Mouse (Mus musculus) hindbrain, embryonic 16.5 days (tissue): ENCODE data around the gene Kalrn. TPM values are rescaled to one million over a fixed set of nuclear protein-coding genes. Genes with fewer than 3 reads are reported as not detected.

Experiments used
- ATAC-seq: fragments of 200-750 bp; cut with Nextera tagmentation; 2 replicates; pipeline ENCODE4 v1.8.0; 2017; ENCODE audit warnings: moderate TSS enrichment, moderate library complexity
- H3K27ac ChIP-seq: fragments of 300-500 bp; sonication (generic); 2 replicates; pipeline ENCODE4 v1.5.1; 2014; ENCODE audit warnings: low read depth, mild to moderate bottlenecking, control low read depth, low read length, moderate library complexity
- H3K27me3 ChIP-seq: fragments of 300-500 bp; sonication (generic); replicated peaks from 2 replicates; pipeline ENCODE4 v1.6.1; 2014; ENCODE audit warnings: low read length; ENCODE audit not compliant: control insufficient read depth, insufficient read depth
- H3K36me3 ChIP-seq: fragments of 300-500 bp; sonication (generic); 2 replicates; pipeline ENCODE4 v1.6.1; 2014; ENCODE audit warnings: mild to moderate bottlenecking, low read length, moderate library complexity, mixed read lengths; ENCODE audit not compliant: control insufficient read depth, insufficient read depth
- H3K4me1 ChIP-seq: fragments of 300-500 bp; sonication (generic); 2 replicates; pipeline ENCODE4 v1.6.1; 2014; ENCODE audit warnings: low read depth, low read length; ENCODE audit not compliant: control insufficient read depth, insufficient read depth
- H3K4me2 ChIP-seq: fragments of 300-500 bp; sonication (generic); 2 replicates; pipeline ENCODE4 v1.6.1; 2014; ENCODE audit warnings: mild to moderate bottlenecking, low read length, control low read depth, moderate library complexity
- H3K4me3 ChIP-seq: fragments of 300-500 bp; sonication (generic); 2 replicates; pipeline ENCODE4 v1.5.1; 2014; ENCODE audit warnings: mild to moderate bottlenecking, low read length, control low read depth, moderate library complexity
- H3K9ac ChIP-seq: fragments of 300-500 bp; sonication (generic); 2 replicates; pipeline ENCODE4 v1.6.1; 2014; ENCODE audit warnings: low read depth, mild to moderate bottlenecking, control low read depth, low read length, moderate library complexity
- H3K9me3 ChIP-seq: fragments of 300-500 bp; sonication (generic); 2 replicates; pipeline ENCODE4 v1.6.1; 2014; ENCODE audit warnings: mild to moderate bottlenecking, low read length, moderate library complexity; ENCODE audit not compliant: control insufficient read depth
- WGBS: fragments of 180-500 bp; shearing (Covaris S2); extraction: QIAGEN DNeasy Blood & Tissue Kit; methylation state at CpG from one replicate; pipeline ENCODE4 v1.1.7; 2014; 5-methylcytosine and 5-hydroxymethylcytosine counted together
- polyA plus RNA-seq: library from polyadenylated mRNA; unstranded; fragments of >200 nt; fragmentation: Nextera tagmentation; extraction: Ambion mirVana; gene quantifications from 2 replicates; pipeline ENCODE4 v1.2.1, GENCODE M21; 2015

Kalrn gene
- polyA plus RNA-seq, 1 experiment from 2014 or later = 20.9 TPM

DNA sequence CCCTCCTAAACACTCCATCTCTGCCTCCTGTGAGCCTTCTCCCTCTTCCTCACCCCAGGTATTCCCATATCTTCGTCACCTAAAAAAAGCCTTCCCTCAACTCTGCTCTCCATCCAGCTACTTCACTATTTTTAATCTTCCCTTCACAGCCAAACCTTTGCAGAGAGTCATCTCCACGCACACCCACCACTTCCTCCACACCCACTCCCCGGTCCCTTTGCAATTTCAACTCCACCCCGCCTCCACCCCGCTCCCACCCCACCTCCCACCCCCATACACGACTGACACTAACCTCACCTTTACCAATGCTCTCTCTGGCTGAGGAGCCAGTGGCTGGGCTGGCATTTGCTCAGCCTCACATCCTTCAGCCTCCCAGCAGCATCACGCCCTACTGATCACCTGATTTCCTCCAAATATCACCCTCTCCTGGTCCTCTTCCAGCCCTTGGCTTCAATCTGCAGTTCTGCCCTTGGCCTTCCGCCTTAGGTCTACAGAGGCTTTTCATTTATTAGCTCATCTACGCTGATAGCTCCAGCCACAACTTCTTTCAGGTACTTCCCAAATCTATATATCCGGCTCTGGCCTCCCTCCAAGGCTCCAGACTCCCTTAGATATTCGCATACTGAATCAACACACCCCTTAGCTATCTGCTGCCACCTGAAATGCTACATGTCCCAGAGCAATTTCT is 9.6 kb downstream of the Kalrn start:
- Histone ChIP-seq H3K36me3 (no peaks in the 10 kb centered on the region), H3K27ac (no peak overlapping the region), H3K4me1 (peaks cover 14% of the 10 kb centered on the region), H3K27me3 (no peaks in the 10 kb centered on the region), H3K9me3 (no peaks in the 10 kb centered on the region), H3K9ac (no peak overlapping the region), H3K4me2 (no peak overlapping the region), H3K4me3 (no peak overlapping the region)
- WGBS = 73% methylated on average over 11 of the region's 11 CpGs
- ATAC-seq = no peak

DNA sequence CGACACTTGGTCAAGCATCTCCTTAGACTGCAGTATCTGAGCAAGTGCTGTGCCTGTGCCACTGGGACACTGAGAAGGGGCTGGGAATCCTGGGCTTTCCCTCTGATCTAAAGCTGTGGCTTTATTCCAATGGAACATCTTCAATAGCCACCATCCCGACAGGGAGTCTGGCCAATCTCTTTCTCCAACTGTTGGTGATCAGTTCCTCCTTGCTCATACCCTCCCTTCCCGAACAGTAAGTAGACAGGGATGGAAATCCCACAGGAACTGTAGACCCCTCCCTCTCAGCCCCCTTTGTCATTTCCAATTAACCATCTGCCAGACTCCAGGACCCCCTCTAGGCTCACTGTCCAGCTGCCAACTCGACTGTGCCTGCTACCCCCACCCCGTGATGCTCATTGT is 11.6 kb downstream of the Kalrn start:
- Histone ChIP-seq H3K36me3 (no peaks in the 10 kb centered on the region), H3K9ac (no peak overlapping the region), H3K9me3 (no peaks in the 10 kb centered on the region), H3K27me3 (no peaks in the 10 kb centered on the region), H3K4me3 (no peak overlapping the region), H3K4me2 (no peak overlapping the region), H3K4me1 (peaks cover 14% of the 10 kb centered on the region), H3K27ac (no peak overlapping the region)
- WGBS = 11% methylated on average over 5 of the region's 5 CpGs
- ATAC-seq = peak; percentile 69

DNA sequence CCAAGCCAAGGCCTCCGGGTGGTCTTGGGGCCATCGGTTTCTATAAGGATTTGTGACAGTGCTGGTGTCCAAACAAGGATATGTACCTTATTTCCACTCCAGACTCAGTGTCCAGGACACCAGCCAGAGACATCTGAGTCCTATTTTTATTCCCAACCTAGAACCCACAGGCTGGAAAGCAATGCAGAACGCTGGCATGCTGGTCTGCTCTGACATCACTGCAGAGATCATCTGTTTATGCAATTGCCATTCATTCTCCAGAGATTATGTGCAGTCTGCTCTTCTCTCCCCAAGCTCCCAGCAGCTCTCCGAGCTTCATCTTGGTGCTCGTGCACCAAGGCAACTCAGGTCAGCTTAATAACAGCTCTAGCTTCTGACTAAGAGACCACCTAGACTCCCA is 12.5 kb downstream of the Kalrn start:
- H3K27me3 ChIP-seq = no peaks in the 10 kb centered on the region
- H3K4me3 ChIP-seq = no peak overlapping the region
- peaks cover 14% of the 10 kb centered on the region for H3K4me1 ChIP-seq
- no peak overlapping the region for H3K4me2 ChIP-seq
- 42% methylated on average over 5 of the region's 5 CpGs for WGBS
- H3K9me3 ChIP-seq = no peaks in the 10 kb centered on the region
- no peak overlapping the region for H3K27ac ChIP-seq
- H3K36me3 ChIP-seq = no peaks in the 10 kb centered on the region
- ATAC-seq = no peak
- no peak overlapping the region for H3K9ac ChIP-seq

DNA sequence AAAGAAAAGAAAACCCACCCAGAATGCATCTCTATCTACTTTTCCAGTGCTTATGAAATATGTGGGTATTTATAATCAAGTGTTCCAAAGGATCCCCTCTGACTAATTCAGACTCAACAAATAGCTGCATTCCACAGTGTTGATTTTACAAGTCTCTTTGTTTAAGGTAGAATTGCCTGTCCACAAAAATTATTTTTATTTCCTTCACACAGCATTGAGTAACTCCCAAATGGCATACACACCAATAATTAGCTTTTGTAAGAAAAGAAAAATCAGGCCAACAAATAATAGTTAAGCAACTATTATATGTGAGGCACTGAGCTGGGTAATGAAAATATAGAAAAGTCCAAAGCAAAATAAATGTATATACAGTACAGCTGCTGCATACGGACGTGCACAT is 12.9 kb downstream of the Kalrn start:
- Histone ChIP-seq H3K27me3 (no peaks in the 10 kb centered on the region), H3K36me3 (no peaks in the 10 kb centered on the region), H3K4me3 (no peak overlapping the region), H3K27ac (no peak overlapping the region), H3K4me2 (no peak overlapping the region), H3K9me3 (no peaks in the 10 kb centered on the region), H3K9ac (no peak overlapping the region), H3K4me1 (peaks cover 14% of the 10 kb centered on the region)
- 46% methylated on average over 2 of the region's 2 CpGs for WGBS
- ATAC-seq = no peak

DNA sequence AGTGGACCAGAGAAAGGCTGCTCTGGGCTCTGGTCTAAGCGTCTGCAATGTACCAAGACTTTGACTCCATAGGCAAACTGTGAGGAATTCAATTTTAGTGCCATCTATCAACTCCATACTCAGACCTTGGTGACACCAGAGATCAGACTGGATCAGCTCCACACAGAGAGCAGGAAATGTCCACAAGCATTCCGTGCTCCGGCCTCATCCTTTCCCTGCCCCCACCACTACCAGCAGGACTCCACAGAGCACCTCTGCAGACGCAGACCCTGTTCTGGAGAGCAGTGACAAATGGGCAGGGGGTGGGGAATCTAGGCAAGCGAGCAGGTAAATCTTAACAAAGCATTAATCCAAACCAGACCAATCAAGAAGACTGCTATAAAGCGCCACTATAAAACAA is 15.4 kb downstream of the Kalrn start:
- H3K4me2 ChIP-seq = no peak overlapping the region
- WGBS = 53% methylated on average over 6 of the region's 6 CpGs
- no peak for ATAC-seq
- H3K9ac ChIP-seq = no peak overlapping the region
- H3K27ac ChIP-seq = no peak overlapping the region
- no peaks in the 10 kb centered on the region for H3K9me3 ChIP-seq
- H3K27me3 ChIP-seq = no peaks in the 10 kb centered on the region
- H3K4me3 ChIP-seq = no peak overlapping the region
- H3K4me1 ChIP-seq = peaks cover 16% of the 10 kb centered on the region
- H3K36me3 ChIP-seq = no peaks in the 10 kb centered on the region

DNA sequence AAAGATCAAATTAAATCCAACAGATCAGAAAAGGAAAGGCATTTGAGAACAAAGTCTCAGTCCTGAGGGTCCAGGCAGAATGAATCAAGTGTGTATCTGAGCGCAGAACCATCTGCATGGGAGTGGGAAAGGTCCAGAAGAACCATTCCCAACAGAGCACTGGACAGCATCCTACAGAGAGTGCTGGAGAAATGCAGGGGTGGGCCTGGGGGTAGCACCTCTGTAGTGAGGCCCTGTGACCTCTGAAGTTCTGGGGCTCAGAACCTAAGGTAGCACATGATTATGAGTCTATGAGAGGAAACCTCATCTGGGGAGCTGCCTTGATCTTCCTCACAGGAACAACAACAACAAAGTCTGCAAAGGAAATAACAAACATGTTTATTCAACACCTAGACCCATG is 20.6 kb downstream of the Kalrn start:
- no peaks in the 10 kb centered on the region for H3K9me3 ChIP-seq
- H3K4me2 ChIP-seq = no peak overlapping the region
- peaks cover 13% of the 10 kb centered on the region; the same call in 1 of the 2 replicates for H3K4me1 ChIP-seq
- WGBS = 96% methylated on average over 1 of the region's 1 CpGs
- no peaks in the 10 kb centered on the region for H3K27me3 ChIP-seq
- H3K4me3 ChIP-seq = no peak overlapping the region
- no peak for ATAC-seq
- H3K27ac ChIP-seq = no peak overlapping the region
- no peak overlapping the region for H3K9ac ChIP-seq
- no peaks in the 10 kb centered on the region for H3K36me3 ChIP-seq

DNA sequence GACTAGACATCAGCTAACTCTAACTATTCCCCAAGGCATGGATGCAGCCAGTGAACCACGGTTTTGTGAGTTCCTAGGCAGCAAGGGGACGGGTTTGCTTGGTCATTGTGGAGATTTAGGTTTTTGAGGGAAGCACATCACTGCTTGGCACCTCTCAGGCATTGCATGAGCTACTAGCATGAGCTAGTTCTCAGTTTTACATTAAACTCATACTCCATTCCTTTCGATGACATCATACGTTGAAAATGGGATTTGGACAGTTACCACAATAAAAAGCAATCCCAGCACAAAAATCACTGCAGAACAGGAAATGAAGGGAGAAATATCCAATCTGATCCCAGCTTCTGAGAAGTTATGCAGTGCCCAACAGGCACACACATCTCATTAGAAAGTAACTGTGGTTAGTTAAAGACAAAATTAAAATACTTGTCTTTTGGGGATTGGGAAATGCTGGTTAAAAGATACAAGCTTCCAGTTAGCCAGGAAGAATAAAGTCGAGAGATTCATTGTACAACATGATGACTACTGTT is 23.8 kb downstream of the Kalrn start:
- no peak for ATAC-seq

DNA sequence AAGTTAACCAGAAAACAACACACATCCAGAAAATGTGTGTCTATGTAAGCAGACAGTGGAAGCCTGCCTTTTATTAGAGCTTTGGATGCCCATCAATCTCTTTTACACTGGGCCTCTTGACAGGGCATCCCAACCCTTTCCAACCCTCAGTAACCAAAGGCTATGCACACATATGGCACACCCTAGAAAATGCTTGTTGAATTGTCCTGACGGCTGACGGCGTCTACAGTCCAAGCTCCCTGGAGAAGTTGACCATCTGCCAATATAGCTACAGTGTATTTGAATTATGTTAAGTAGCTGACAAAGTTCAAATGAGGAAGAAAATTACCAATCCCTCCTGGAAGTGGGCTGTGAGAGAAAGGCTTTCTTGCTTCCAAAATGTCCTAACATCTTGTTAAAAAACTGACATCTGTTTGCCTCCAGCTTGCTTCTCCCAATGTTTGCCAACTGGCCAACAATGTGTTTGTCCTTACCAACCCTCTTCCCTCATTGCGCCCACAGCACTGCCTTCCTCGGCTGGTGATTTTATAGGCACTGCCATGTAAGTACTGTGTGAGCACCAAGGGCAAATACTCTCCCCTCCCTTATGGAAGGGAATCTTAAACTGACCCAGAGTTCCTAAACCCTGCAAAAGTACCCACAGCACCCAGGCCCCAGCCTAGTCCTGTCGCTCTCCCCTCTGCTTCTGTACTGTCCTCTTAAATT is 26.4 kb downstream of the Kalrn start:
- Histone ChIP-seq H3K4me3 (no peak overlapping the region), H3K4me2 (no peak overlapping the region), H3K9me3 (no peaks in the 10 kb centered on the region; the same call in 1 of the 2 replicates), H3K27me3 (no peaks in the 10 kb centered on the region), H3K36me3 (no peaks in the 10 kb centered on the region), H3K9ac (no peak overlapping the region), H3K4me1 (peaks cover 19% of the 10 kb centered on the region), H3K27ac (no peak overlapping the region)
- WGBS = 34% methylated on average over 6 of the region's 6 CpGs
- peak; percentile 47; the same call in 1 of the 2 replicates for ATAC-seq

More for the DNA sequence above, 23.8 kb downstream of the Kalrn start:
- no peak overlapping the region for H3K27ac ChIP-seq
- no peaks in the 10 kb centered on the region for H3K27me3 ChIP-seq
- no peak overlapping the region for H3K4me3 ChIP-seq
- H3K9ac ChIP-seq = no peak overlapping the region
- H3K9me3 ChIP-seq = no peaks in the 10 kb centered on the region
- peaks cover 17% of the 10 kb centered on the region for H3K4me1 ChIP-seq
- 74% methylated on average over 5 of the region's 5 CpGs for WGBS
- no peaks in the 10 kb centered on the region for H3K36me3 ChIP-seq
- H3K4me2 ChIP-seq = no peak overlapping the region

DNA sequence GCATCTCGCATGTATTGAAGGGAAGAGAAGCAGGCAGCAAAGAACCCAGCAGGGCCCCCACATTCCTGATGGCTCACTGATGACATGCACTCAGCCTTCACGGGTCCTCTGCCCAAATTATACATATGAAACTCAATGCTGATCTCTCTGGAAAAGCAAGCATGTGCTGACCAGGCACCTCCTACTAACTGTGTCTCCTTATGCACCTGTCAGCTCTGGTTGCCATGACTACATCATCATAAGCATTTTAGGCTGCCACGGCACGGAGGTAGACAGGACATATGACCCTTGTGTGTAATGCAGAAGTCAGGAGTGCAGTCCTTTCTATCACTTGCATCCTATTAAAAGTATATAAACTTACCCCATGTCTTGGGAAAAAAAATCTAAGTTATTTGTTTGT is 29.6 kb downstream of the Kalrn start:
- Histone ChIP-seq H3K27me3 (no peaks in the 10 kb centered on the region), H3K27ac (no peak overlapping the region), H3K4me2 (no peak overlapping the region), H3K4me1 (peaks cover 19% of the 10 kb centered on the region), H3K36me3 (no peaks in the 10 kb centered on the region), H3K9me3 (no peaks in the 10 kb centered on the region; the same call in 1 of the 2 replicates), H3K9ac (no peak overlapping the region), H3K4me3 (no peak overlapping the region)
- no peak for ATAC-seq
- WGBS = 59% methylated on average over 4 of the region's 4 CpGs
